Mouse (Mus musculus): ENCODE measurements around the gene 1700001K19Rik. TPM values are rescaled to one million over a fixed set of nuclear protein-coding genes. Genes with fewer than 3 reads are reported as not detected.
"Not testable (repeated sequence)": the region's sequence is repeated elsewhere in the genome, so short reads cannot be mapped to it uniquely, and the experiment has no call there.

The 1700001K19Rik gene
- total RNA-seq, 2 experiments from 2014 or later = not detected

- peak; percentile 100 for DNase-seq (ENCODE audit: low spot score in 2 of 2)
Observed at GRCm38 (mm10) chr12:110696173-110696974, 14.0 kb upstream of the 1700001K19Rik start.

GRCm38 (mm10) chr12:110695676-110696171 lies 13.3 kb upstream of the 1700001K19Rik start:
- DNase-seq (ENCODE audit: low spot score in 2 of 2) = peak; percentile 51 to 54

GRCm38 (mm10) chr12:110693378-110693777 lies 11.0 kb upstream of the 1700001K19Rik start:
- DNase-seq (ENCODE audit: low spot score in 2 of 2) = not testable (repeated sequence)

- no peak for DNase-seq (ENCODE audit: low spot score in 2 of 2)
Observed at GRCm38 (mm10) chr12:110689919-110690643, 7.7 kb upstream of the 1700001K19Rik start.

GRCm38 (mm10) chr12:110688921-110689320 lies 6.5 kb upstream of the 1700001K19Rik start:
- not testable (repeated sequence) for DNase-seq (ENCODE audit: low spot score in 2 of 2)

- peak in 1 of 2 experiments; percentile 47 for DNase-seq (ENCODE audit: low spot score in 2 of 2)
Observed at GRCm38 (mm10) chr12:110687894-110688734, 5.7 kb upstream of the 1700001K19Rik start.

GRCm38 (mm10) chr12:110683580-110683979 lies 1.2 kb upstream of the 1700001K19Rik start:
- DNase-seq (ENCODE audit: low spot score in 2 of 2) = no peak

- DNase-seq (ENCODE audit: low spot score in 2 of 2) = no peak
Observed at GRCm38 (mm10) chr12:110681878-110682277, 541 bp downstream of the 1700001K19Rik start.

- no peak for DNase-seq (ENCODE audit: low spot score in 2 of 2)
Observed at GRCm38 (mm10) chr12:110681191-110681590, 1.2 kb downstream of the 1700001K19Rik start.

GRCm38 (mm10) chr12:110674243-110674642 lies 8.2 kb downstream of the 1700001K19Rik start:
- no peak for DNase-seq (ENCODE audit: low spot score in 2 of 2)

- no peak for DNase-seq (ENCODE audit: low spot score in 2 of 2)
Observed at GRCm38 (mm10) chr12:110667466-110668077, 14.8 kb downstream of the 1700001K19Rik start.

- DNase-seq (ENCODE audit: low spot score in 2 of 2) = no peak
Observed at GRCm38 (mm10) chr12:110661746-110662145, 20.7 kb downstream of the 1700001K19Rik start.

GRCm38 (mm10) chr12:110651464-110651863 lies 31.0 kb downstream of the 1700001K19Rik start:
- no peak for DNase-seq (ENCODE audit: low spot score in 2 of 2)

GRCm38 (mm10) chr12:110650241-110650641 lies 32.2 kb downstream of the 1700001K19Rik start:
- no peak for DNase-seq (ENCODE audit: low spot score in 2 of 2)

GRCm38 (mm10) chr12:110637507-110638114 lies 44.8 kb downstream of the 1700001K19Rik start:
- DNase-seq (ENCODE audit: low spot score in 2 of 2) = no peak

GRCm38 (mm10) chr12:110636293-110636692 lies 46.1 kb downstream of the 1700001K19Rik start:
- no peak for DNase-seq (ENCODE audit: low spot score in 2 of 2)

GRCm38 (mm10) chr12:110630056-110630455 lies 52.4 kb downstream of the 1700001K19Rik start:
- no peak for DNase-seq (ENCODE audit: low spot score in 2 of 2)
